Mouse (Mus musculus) thymus, adult 2 months (tissue): ENCODE results near the gene Haus7. TPM values are rescaled to one million over a fixed set of nuclear protein-coding genes. Genes with fewer than 3 reads are reported as not detected.
"Not testable (repeated sequence)": the region's sequence is repeated elsewhere in the genome, so short reads cannot be mapped to it uniquely, and the experiment has no call there.

Source experiments
- DNase-seq: peaks from one replicate; pipeline ENCODE4 v3.0.0; 2021
- H3K27ac ChIP-seq: fragments of 200-500 bp; 2 replicates; pipeline ENCODE4 v1.5.1; 2012; ENCODE audit warnings: low read length, control low read depth; ENCODE audit not compliant: control insufficient read depth, insufficient read depth
- H3K27me3 ChIP-seq: fragments of 200-500 bp; 2 replicates; pipeline ENCODE4 v1.6.1; 2012; ENCODE audit warnings: mild to moderate bottlenecking, low read length, moderate library complexity, mixed read lengths; ENCODE audit not compliant: control insufficient read depth, insufficient read depth
- H3K36me3 ChIP-seq: fragments of 200-500 bp; 2 replicates; pipeline ENCODE4 v1.6.1; 2012; ENCODE audit warnings: mild to moderate bottlenecking, low read length, moderate library complexity; ENCODE audit not compliant: control insufficient read depth, insufficient read depth
- H3K4me1 ChIP-seq: fragments of 200-500 bp; replicated peaks from 2 replicates; pipeline ENCODE4 v1.6.1; 2012; ENCODE audit warnings: low read length; ENCODE audit not compliant: control insufficient read depth, insufficient read depth
- H3K4me3 ChIP-seq: fragments of 200-500 bp; 2 replicates; pipeline ENCODE4 v1.5.1; 2012; ENCODE audit warnings: mild to moderate bottlenecking, low read length, control low read depth, moderate library complexity; ENCODE audit not compliant: control insufficient read depth, insufficient read depth
- CTCF ChIP-seq: fragments of 200-500 bp; IDR thresholded peaks from 2 replicates; pipeline ENCODE4 v1.5.1; 2012; ENCODE audit warnings: mild to moderate bottlenecking, control low read depth, low read length, moderate library complexity, borderline replicate concordance; ENCODE audit not compliant: control insufficient read depth, poor library complexity, insufficient read depth; ENCODE audit errors: extremely low read depth
- POLR2A ChIP-seq: fragments of 200-500 bp; IDR thresholded peaks from 2 replicates; pipeline ENCODE4 v1.6.1; 2012; ENCODE audit warnings: mild to moderate bottlenecking, low read length, control low read depth, moderate library complexity; ENCODE audit not compliant: control insufficient read depth, poor library complexity, insufficient read depth; ENCODE audit errors: extremely low read depth
- WGBS: fragments of 180-500 bp; shearing (Covaris S2); methylation state at CpG from one replicate; pipeline ENCODE4 v1.1.7; 2018; 5-methylcytosine and 5-hydroxymethylcytosine counted together
- polyA plus RNA-seq: library from polyadenylated mRNA; depleted of rRNA; stranded (reverse); fragments of >200 nt; gene quantifications from 2 replicates; pipeline ENCODE4 v1.2.3, GENCODE M21; 2012; rRNA removed

Gene Haus7
- 20.8 and 21.4 TPM in 2 replicates for polyA plus RNA-seq

DNA sequence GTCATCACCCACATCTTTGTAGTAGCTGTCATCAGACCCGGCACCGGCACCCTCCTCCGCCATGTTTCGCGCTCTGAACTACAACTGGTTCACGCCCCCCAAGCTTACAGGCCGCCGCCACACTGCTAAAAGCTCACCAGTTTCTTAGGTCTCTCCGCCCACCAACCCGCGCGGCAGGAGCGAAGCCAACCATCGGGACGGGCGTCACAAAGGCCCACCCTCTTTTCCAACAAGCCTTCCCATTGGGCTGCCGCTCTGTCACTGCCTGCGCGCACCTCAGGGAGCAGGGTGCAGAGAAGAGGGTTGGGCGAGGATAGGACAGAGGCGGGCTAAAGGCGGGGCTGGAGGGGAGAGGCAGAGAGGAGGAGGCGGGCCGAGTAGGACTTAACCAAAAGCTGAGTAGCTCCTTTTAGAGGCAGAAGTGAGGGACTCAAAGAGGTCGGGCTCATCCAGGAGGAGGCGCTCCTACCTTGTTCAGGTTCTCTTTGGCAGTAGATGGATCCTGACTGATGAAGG is at the start of gene Haus7:
Haus7 (minus strand) TSS at position 168 of the 516 bp plus-strand sequence.
- 0% methylated on average over 25 of the region's 26 CpGs for WGBS
- Histone ChIP-seq H3K4me3 (peak within 1 kb of the TSS; percentile 80), H3K27ac (no peak within 1 kb of the TSS), H3K27me3 (no peaks in the 10 kb centered on the region), H3K36me3 (no peaks in the 10 kb centered on the region), H3K4me1 (peaks cover 5% of the 10 kb centered on the region)
- DNase-seq: peak; percentile 86
- no peak for TF ChIP-seq POLR2A
- TF ChIP-seq CTCF: 0 out of 2 replicates have a peak, but pooled peaks have one; percentile 39

- Histone ChIP-seq H3K36me3 (no peaks in the 10 kb centered on the region), H3K27me3 (no peaks in the 10 kb centered on the region; the same call in 1 of the 2 replicates), H3K4me3 (no peak overlapping the region), H3K27ac (no peak overlapping the region), H3K4me1 (no peaks in the 10 kb centered on the region)
- WGBS: 94% methylated on average over 4 of the region's 4 CpGs
- no peak for TF ChIP-seq CTCF
- TF ChIP-seq POLR2A: no peak
- DNase-seq: no peak
Observed at GRCm38 (mm10) chrX:73506577-73506976, 47.7 kb upstream of the Haus7 start.

DNA sequence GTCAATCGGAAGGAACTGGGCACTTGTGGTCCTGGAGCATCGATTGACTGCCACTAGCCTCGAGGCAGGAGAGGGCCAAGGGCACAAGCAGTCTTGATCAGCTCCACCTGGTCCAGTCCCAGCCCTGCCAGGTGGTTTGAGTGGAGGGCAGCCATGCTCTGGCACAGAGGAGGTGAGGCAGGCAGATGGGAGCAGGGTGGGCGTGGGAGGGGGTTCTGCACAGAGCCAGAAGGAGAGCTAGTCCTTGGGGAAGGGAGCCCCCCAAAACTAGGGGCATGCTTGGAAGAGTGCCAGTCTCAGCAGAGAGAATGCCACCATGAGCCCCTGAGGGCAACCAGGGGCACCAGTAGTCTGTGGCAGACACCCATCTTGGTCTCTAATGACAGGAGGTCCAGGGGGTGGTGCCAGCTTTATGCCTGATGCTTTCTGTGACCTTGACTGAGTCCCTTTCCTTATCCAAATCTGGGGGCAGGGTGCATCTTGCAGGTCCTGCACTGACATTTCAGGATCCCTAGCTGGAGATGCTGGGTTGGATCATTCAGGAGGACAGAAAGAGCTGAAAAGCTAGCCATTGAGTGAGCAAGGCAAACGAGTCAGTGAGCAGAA is 46.4 kb upstream of the Haus7 start:
- H3K36me3 ChIP-seq: no peaks in the 10 kb centered on the region
- DNase-seq: no peak
- no peaks in the 10 kb centered on the region; the same call in 1 of the 2 replicates for H3K27me3 ChIP-seq
- 90% methylated on average over 5 of the region's 5 CpGs for WGBS
- TF ChIP-seq CTCF (no peak), POLR2A (no peak)
- no peak overlapping the region for H3K27ac ChIP-seq
- H3K4me1 ChIP-seq: no peaks in the 10 kb centered on the region
- H3K4me3 ChIP-seq: no peak overlapping the region

DNA sequence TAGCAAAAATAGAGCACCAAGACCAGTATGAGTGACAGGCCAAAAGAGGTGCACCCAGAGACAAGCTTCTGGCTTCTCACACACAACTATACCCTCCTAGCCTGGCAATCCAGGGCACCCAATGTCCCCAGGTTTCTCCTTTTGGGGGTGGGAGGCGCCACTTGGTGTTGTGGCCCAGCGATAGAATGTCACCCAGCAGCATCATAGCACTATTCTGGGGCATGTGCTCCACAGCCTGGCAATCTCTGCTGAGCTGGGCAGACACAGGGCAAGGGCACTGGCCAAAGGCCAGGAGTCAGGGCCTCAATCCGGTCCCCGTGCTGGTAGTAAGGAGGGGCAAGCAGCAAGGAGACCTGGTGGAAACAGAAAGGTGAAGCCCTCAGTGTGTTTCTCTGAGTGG is 37.9 kb upstream of the Haus7 start:
- Histone ChIP-seq H3K27me3 (no peaks in the 10 kb centered on the region), H3K36me3 (no peaks in the 10 kb centered on the region), H3K27ac (no peak overlapping the region), H3K4me3 (no peak overlapping the region), H3K4me1 (no peaks in the 10 kb centered on the region)
- 92% methylated on average over 4 of the region's 4 CpGs for WGBS
- TF ChIP-seq CTCF (no peak), POLR2A (no peak)
- DNase-seq: no peak

DNA sequence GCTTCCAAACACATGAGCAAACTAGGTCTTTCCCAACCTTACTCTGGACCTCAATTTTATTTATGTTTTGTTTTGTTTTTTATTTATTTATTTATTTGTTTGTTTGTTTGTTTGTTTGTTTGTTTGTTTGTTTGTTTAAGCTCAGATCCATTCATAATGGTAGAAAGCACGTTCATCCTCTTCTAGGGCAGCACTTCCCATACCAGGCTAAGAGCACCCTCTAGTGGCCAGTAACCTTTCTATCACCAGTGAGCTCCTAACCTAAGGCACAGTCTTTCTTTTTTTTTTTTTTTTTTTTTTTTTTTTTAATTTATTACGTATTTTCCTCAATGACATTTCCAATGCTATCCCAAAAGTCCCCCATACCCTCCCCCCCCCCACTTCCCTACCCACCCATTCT is 34.7 kb upstream of the Haus7 start:
- not testable (repeated sequence) for H3K36me3 ChIP-seq, H3K4me3 ChIP-seq, H3K4me1 ChIP-seq, H3K27ac ChIP-seq, H3K27me3 ChIP-seq
- WGBS: 0% methylated on average over 1 of the region's 2 CpGs
- peak; percentile 41 for DNase-seq

GRCm38 (mm10) chrX:73490804-73491203 is 32.0 kb upstream of the Haus7 start:
- no peak for DNase-seq
- no peak overlapping the region for H3K4me3 ChIP-seq
- H3K36me3 ChIP-seq: no peaks in the 10 kb centered on the region
- WGBS: 77% methylated on average over 3 of the region's 3 CpGs
- no peak overlapping the region for H3K27ac ChIP-seq
- no peaks in the 10 kb centered on the region for H3K4me1 ChIP-seq
- no peaks in the 10 kb centered on the region for H3K27me3 ChIP-seq
- TF ChIP-seq POLR2A (no peak), CTCF (no peak)

GRCm38 (mm10) chrX:73490186-73490585 is 31.3 kb upstream of the Haus7 start:
- Histone ChIP-seq H3K27ac (no peak overlapping the region), H3K4me1 (no peaks in the 10 kb centered on the region), H3K4me3 (no peak overlapping the region), H3K36me3 (no peaks in the 10 kb centered on the region), H3K27me3 (no peaks in the 10 kb centered on the region)
- TF ChIP-seq POLR2A (no peak), CTCF (no peak)
- no peak for DNase-seq
- WGBS: 53% methylated on average over 4 of the region's 4 CpGs
